Mouse (Mus musculus) heart, postnatal 0 days (tissue): ENCODE data around the gene Usp45.

Experiments used
- CTCF ChIP-seq: IDR thresholded peaks from 2 replicates; pipeline ENCODE4 v1.5.1; 2016; ENCODE audit warnings: antibody characterized with exemption, control low read depth, low read depth
- EP300 ChIP-seq: IDR thresholded peaks from 2 replicates; pipeline ENCODE4 v1.6.1; 2016; ENCODE audit warnings: antibody characterized with exemption, low read depth

GRCm38 (mm10) chr4:21848287-21848630 lies 81.3 kb downstream of the Usp45 start:
- TF ChIP-seq EP300 = no peak
- no peak for TF ChIP-seq CTCF
